Mouse (Mus musculus) cerebellum, postnatal 4 days (tissue): ENCODE results near the gene Rfx6.

ENCODE experiments used
- DNase-seq, 2 experiments: peaks; one replicate each; pipeline ENCODE4 v3.0.0; 2022; ENCODE audit warnings: low spot score in 2 of 2, mixed read lengths in 1 of 2

Gene Rfx6

DNA sequence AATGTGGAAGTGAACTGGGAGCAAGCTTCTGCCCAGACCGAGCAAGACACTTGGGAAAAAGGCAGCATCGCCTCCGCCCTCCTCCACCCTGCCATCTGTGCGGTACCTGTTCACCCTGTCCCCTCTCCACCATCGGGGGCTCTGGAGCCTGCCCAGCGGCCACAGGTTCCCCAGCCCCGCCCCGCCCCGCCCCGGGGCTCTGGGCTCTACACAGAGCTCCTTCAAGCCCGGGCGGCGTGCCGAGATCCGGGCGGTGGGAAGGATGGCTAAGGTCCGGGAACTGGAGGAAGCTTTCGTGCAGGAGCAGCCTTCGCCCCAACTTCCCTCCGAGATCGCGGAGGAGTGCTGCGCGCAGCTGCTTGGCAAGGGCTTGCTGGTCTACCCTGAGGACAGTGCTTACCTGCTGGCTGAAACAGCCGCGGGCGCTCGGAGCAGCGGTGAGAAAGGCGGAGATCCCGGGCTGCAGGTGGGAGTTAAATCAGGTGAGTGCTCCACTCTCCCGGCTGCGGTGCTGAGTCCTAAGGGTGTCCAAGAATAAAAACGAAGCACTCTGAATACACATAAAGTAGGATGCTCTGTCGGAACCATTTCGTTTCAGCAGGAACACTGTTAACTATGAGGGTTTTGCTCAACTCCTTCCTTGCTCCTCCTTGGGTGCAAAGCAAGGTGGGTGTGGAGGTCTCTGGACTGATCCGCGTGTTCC lies at the start of gene Rfx6:
Rfx6 (plus strand) TSS at position 209 of the 703 bp plus-strand sequence.
- peak in 1 of 2 experiments; percentile 16 for DNase-seq

DNA sequence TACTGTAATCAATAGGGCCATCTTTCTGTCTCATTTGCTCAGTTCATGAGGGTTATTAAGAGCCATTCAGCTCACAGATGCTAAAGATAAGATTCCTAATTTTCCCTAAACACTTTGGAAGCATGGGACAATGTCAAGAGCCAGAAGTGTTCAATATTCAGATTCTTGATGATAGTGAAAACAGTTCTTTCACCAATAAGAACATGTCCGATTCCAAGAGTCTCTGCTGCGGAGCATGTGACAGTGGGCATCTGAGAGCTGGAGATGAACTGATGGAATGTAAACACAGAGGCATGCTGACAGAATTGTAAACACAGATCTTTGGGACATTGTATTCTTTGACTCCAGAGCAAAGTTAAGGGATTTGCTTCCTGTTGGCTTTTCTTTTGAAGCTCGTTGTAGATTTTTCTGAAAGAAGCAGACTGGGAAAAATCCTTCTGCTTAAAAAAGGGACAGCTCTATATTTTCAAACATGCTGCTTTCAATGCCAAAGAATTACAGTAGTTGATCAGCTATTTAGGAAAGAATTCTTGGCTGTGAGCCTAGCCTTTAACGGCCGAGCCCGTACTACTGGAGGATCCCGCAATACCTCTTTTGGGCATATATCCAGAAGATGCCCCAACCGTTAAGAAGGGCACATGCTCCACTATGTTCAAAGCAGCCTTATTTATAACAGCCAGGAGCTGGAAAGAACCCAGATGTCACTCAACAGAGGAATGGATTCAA lies 46.0 kb upstream of the Rfx6 start, which contains the start of gene Gprc6a:
Gprc6a (minus strand) TSS at position 51 of the 726 bp plus-strand sequence.
- no peak for DNase-seq

DNA sequence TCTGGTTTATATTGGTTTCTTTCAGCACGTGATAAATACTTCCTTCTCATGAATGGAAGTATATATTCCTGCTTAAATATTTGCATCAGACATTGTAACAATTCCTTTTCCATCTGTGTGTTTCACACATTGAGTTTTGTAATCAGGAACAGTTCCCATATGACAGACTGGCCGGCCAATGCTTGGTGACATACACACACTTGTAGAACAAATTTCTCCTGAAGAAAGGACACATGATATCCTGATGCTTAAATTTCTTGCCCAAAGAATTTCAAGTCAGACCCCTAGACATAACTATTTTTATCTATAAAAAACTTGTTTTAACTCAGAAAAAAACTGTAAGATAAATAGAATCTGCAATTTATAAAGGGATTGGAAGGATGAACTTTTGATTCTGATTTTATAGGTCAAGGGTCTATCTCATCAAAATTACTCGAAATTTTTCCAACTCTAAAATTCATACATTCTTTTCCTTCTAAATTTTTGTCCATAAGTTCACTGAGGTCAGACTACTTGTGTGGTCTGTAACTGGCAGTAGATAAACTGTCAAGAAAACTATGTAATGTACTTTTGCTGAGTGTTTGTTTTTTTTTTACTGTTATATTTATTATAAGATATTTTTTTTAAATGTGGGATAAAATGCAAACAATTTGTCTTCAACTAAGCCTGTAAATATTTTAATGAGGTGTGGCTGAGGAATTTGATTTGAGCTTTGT lies 27.9 kb upstream of the Rfx6 start:
- no peak for DNase-seq

DNA sequence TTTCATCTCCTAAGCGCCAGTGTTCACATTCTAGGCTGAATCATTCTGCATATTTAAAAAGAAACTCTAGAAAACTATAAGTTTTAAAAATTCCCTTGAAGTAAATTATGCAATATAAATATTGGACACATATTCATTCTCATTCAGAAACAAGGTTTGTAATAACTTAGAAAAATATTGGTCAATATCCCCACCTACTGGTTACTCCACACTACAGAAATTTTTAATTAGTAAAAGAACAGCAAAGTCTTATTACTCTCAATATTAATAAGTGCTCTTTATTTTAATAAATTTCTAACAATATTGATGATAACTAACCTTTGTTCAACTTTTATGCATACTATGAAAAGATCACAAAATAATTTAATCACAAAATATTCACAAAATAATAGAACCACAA lies 20.2 kb upstream of the Rfx6 start:
- no peak for DNase-seq

DNA sequence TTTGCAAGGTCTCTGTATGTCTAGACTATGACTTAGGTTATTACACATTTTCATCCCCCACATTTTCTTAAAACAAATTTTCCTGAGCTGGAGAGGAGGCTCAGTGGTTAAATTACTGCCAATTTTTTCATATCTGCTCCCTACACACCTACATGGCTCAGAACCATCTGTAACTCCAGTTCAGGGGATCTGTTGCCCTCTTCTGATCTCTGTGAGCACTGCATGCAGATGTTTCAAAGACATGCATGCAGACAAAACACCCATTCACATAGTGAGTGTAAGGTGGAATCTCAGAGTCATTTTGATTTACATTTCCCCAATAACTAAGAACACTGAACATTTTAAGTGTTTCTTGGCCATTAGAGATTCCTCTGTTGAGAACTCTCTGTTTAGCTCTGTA lies 8.2 kb upstream of the Rfx6 start:
- no peak for DNase-seq

DNA sequence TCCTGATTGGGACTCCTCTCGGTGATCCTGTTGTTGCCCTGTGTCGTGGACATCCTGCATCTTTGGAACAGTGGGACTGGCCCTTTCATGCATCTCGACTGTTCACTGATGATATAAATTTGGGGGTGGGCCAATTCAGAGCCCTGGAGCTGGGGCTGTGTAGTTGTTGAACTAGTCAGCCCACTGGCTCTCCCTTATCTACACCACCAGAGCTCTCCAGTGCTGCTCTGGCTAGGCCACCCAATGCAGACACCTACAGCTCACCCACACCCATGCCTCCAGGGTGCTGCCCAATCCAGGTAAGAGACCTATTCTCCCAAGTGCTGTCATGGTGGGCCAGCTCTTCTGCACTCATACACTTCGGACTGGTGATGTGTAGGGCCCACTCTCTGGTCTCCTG lies 6.0 kb upstream of the Rfx6 start:
- no peak for DNase-seq

DNA sequence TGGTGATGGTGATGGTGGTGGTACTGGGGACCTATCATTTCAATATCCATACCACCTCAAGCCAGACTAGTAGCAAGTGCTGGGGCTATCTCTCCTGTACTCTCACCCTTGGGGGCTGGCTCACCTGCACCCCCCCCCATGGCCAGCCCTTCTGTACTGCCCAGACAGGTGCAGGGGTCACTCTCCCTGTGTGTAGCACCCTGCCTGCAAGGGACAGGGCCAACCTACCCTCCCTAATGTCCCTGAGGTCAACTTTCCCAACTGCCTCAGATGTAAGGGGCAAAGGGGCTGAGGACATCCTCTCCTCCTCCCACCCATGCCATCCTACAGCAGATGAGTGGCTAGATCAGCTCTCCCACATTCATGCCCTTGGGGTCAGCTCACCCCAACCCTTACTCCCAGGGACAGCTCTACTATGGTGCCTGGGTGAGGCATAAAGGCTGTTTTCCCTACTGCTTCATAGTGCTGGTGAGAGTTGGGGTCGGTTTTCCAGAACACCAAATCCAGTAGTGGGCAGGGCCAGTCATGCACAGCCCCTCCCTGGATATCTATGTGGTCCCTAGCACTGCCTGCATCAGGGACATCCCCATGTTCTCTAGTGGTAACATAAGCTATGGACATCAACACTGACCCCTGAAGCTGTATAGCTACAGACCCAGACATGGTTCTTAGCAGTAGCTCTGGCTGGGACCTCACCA lies 5.3 kb upstream of the Rfx6 start:
- no peak for DNase-seq

DNA sequence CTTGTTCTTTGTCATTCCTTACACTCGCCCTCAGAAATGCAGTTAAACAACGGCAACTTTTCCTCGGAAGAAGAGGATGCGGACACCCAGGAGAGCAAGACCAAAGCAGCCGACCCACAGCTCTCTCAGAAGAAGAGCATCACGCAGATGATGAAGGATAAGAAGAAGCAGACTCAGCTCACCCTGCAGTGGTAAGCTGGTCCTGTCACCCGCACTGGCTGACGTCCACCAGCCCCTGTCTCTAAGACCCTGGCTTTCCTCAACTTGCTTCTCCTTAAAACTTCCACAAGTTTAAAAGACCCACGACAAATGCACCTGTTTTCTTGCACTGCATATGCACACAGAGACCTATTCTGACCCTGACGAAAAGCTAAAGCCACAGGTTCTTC lies 689 bp downstream of the Rfx6 start:
- no peak for DNase-seq

DNA sequence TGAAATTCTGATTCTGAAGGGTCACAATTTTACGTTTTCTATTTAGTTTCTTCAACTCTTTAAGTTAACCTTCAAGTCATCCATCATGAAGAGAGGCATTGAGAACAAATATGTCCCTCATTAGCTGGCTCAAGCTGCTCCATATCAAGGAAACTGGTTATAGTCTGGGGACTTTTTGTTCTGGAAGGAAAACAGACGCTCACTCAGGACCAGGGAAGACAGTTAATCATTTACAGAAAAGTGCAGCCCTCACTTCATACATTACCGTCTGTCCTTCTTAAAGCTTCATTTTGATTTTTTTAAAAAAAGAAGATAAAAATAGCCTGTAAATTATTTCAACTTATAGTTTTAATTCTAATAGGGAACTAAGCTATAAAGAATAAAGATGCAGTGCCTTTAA lies 43.3 kb downstream of the Rfx6 start:
- no peak for DNase-seq

DNA sequence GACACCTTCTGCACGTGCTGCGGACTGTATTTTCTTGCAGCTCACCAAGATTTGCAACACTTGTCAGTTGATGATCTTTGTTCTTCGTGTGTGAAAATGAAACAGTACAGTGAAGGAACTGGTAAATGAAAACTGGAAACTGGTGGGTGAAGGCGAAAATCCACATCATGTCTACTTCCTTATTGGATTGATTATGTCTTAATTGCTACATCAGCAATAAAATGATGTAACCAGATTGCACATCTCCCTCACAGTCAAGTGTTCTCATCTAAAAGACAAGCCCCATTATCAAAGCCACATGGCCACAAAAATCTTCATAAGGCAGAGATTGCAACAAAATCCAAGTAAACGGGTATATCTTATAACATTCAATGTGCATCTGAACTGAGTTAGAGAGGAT lies 83.9 kb downstream of the Rfx6 start:
- no peak for DNase-seq

DNA sequence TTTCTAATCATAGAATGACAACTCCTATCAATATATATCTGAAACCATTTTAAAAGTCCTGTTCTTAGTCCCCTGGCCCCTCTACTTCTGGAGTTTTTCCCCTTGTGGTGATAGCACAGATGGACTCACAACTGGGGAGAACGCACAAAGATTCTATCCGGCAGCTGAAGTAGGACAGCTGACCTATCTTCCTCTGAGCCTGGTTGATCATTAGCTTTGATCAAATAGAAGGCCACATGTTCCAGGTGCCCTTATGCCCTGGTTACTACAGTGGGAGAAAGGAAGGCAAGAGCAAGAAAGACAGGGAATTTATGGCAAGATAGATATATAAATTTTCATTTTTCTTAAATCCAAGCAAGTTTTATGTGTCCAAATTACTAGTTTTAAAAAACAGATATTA lies 85.7 kb downstream of the Rfx6 start:
- no peak for DNase-seq

DNA sequence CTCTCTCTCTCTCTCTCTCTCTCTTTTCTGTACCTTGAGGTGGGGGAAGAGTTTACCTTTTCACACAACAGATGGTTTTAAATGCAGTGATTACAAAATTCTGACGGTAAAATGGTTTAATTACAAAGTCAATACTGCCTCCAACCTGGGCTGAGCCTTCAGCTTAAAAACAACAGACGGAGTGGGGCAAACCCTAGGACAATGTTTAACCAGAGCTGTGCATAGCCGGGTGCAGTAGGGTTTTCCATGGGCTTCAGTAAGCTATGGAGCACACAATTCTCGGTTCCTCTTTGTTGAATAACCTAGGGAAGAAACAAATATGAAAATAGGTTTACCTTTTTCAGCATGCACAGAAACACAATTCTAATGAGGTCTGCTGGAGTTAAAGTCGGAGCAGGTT lies 90.9 kb downstream of the Rfx6 start:
- DNase-seq: no peak

DNA sequence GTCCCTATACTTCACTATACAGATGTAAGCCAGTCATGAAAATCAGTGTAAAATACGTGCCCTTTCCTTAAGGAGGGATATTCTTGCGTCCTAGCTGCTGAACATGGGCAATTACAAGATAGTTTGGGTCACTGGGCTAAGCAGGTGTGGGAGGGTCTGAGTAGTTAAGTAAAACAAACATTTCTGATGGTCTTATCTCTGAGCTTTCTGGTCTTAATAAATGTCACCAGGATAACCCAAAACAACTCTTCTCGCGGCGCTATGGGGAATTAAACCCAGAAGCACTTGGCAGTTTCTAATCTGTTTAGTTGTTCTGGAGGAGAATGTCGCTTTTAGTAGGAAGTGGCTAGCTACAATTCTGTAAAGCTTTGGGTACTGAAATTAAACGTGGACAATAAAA lies 91.7 kb downstream of the Rfx6 start:
- no peak for DNase-seq

DNA sequence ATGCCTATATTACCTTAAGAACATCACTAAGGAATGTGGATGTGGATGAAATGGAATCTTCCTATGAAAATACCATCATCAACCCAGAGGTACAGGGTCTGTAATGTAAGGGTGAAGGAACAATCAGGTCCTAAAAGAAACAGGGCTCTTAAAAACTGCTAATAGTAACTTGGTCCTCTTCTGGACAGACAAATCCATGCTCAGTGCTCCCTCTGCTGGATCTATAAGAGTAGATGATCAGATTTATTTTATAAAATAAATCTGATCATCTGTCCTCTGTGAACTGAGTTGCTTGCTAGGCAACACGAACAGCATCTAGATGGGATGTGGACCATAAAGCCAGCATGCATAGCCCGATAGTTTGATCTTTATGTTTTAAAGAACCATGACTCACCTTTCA lies 102.1 kb downstream of the Rfx6 start:
- no peak for DNase-seq
